Mouse (Mus musculus) stomach, embryonic 14.5 days (tissue): ENCODE data around the gene Cadps. TPM values are rescaled to one million over a fixed set of nuclear protein-coding genes. Genes with fewer than 3 reads are reported as not detected.

ENCODE experiments used
- ATAC-seq: fragments of 200-750 bp; cut with Nextera tagmentation; 2 replicates; pipeline ENCODE4 v1.8.0; 2017; ENCODE audit warnings: low read depth, moderate TSS enrichment; ENCODE audit not compliant: insufficient number of reproducible peaks, insufficient read depth, low FRiP score
- H3K27ac ChIP-seq: fragments of 300-500 bp; sonication (generic); 2 replicates; pipeline ENCODE4 v1.5.1; 2014; ENCODE audit warnings: mild to moderate bottlenecking, low read length, moderate library complexity, mixed read lengths
- H3K27me3 ChIP-seq: fragments of 300-500 bp; sonication (generic); 2 replicates; pipeline ENCODE4 v1.6.1; 2014; ENCODE audit warnings: low read length, control low read depth, mixed read lengths; ENCODE audit not compliant: control insufficient read depth, insufficient read depth
- H3K36me3 ChIP-seq: fragments of 300-500 bp; sonication (generic); 2 replicates; pipeline ENCODE4 v1.6.1; 2014; ENCODE audit warnings: mild to moderate bottlenecking, control low read depth, low read length, moderate library complexity, mixed read lengths; ENCODE audit not compliant: control insufficient read depth, insufficient read depth
- H3K4me1 ChIP-seq: fragments of 300-500 bp; sonication (generic); 2 replicates; pipeline ENCODE4 v1.6.1; 2014; ENCODE audit warnings: low read length, control low read depth, mixed read lengths; ENCODE audit not compliant: control insufficient read depth, insufficient read depth
- H3K4me2 ChIP-seq: fragments of 300-500 bp; sonication (generic); replicated peaks from 2 replicates; pipeline ENCODE4 v1.6.1; 2014; ENCODE audit warnings: low read depth, low read length, control low read depth
- H3K4me3 ChIP-seq: fragments of 300-500 bp; sonication (generic); 2 replicates; pipeline ENCODE4 v1.5.1; 2014; ENCODE audit warnings: low read depth, low read length, control low read depth
- H3K9ac ChIP-seq: fragments of 300-500 bp; sonication (generic); replicated peaks from 2 replicates; pipeline ENCODE4 v1.6.1; 2014; ENCODE audit warnings: low read depth, mild to moderate bottlenecking, control low read depth, low read length, moderate library complexity, mixed read lengths
- H3K9me3 ChIP-seq: fragments of 300-500 bp; sonication (generic); 2 replicates; pipeline ENCODE4 v1.6.1; 2016; ENCODE audit warnings: low read depth, low read length, control low read depth; ENCODE audit not compliant: control insufficient read depth
- WGBS: fragments of 180-500 bp; shearing (Covaris S2); extraction: QIAGEN DNeasy Blood & Tissue Kit; methylation state at CpG from one replicate; pipeline ENCODE4 v1.1.7; 2014; 5-methylcytosine and 5-hydroxymethylcytosine counted together
- polyA plus RNA-seq: library from polyadenylated mRNA; unstranded; fragments of >200 nt; fragmentation: Nextera tagmentation; extraction: Ambion mirVana; gene quantifications from 2 replicates; pipeline ENCODE4 v1.2.1, GENCODE M21; 2014

Cadps gene
- polyA plus RNA-seq, 1 experiment from 2014 or later: 4.8 TPM

DNA sequence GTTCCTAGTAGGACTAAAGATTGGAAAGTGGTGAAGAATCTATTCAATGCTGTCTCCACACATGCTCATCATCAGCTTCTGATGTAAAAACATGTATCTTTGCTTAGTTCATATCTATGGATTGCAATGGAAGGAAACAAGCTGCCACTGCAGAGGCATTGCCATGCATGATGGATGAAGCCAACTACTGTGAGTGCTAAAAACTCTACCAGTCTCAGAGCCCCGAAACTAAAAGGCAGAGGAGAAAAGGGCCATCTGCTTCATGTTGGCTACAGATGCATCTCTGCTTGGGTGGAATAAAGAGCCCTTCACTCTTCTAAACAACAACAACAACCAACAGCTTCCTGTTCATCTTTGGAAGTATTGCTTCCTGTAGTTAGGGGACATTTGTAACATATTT is 38.6 kb downstream of the Cadps start:
- Histone ChIP-seq H3K9me3 (no peaks in the 10 kb centered on the region), H3K4me3 (no peak overlapping the region), H3K36me3 (no peaks in the 10 kb centered on the region), H3K4me2 (no peak overlapping the region), H3K27ac (no peak overlapping the region), H3K4me1 (no peaks in the 10 kb centered on the region), H3K9ac (no peak overlapping the region), H3K27me3 (no peaks in the 10 kb centered on the region)
- ATAC-seq: no peak
- WGBS: 50% methylated on average over 1 of the region's 1 CpGs

DNA sequence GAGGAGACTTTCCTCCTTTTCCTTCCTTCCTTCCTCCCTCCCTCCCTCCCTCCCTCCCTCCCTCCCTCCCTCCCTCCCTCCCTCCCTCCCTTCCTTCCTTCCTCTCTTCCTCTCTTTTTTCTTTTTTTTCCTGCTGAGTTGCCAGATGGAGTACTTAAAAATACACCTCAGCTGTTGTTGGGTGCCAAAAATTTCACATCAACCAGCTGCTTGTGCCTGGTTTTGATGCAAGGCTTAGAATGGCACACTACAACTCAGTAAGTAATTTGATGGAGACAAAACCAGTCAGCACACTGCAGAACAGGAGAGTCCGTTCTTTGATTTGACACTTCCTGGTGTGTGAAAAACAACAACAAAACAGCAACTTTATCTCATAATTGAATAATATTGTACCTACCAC is 42.9 kb downstream of the Cadps start:
- Histone ChIP-seq H3K27ac (no peak overlapping the region), H3K9ac (no peak overlapping the region), H3K4me2 (no peak overlapping the region), H3K9me3 (no peaks in the 10 kb centered on the region), H3K4me3 (no peak overlapping the region), H3K27me3 (no peaks in the 10 kb centered on the region), H3K36me3 (no peaks in the 10 kb centered on the region), H3K4me1 (no peaks in the 10 kb centered on the region)
- WGBS: 87% methylated on average over 1 of the region's 1 CpGs
- ATAC-seq: no peak

DNA sequence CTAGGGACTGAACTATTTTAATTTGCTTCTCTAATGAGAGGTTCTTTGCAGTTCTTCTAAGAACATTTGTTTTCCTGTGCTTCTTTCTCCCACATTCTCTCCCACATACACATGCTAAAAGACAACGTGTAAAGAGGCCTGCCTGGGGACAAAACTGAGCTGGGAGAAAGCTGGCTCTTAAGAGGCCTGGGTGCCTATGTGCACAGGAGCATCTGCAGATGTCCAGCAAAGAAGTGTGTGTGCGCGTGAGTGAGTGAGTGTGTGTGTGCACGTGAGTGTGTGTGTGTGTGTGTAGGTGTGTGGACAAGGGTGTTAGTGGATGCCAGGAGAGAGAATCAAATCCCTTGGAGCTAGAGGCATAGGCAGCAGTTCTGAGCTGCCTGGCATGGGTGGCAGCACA is 44.9 kb downstream of the Cadps start:
- no peak overlapping the region for H3K4me2 ChIP-seq
- H3K36me3 ChIP-seq: no peaks in the 10 kb centered on the region
- no peak overlapping the region for H3K9ac ChIP-seq
- H3K4me1 ChIP-seq: no peaks in the 10 kb centered on the region
- no peak for ATAC-seq
- H3K9me3 ChIP-seq: no peaks in the 10 kb centered on the region
- WGBS: 65% methylated on average over 4 of the region's 4 CpGs
- no peak overlapping the region for H3K4me3 ChIP-seq
- H3K27ac ChIP-seq: no peak overlapping the region
- H3K27me3 ChIP-seq: no peaks in the 10 kb centered on the region

DNA sequence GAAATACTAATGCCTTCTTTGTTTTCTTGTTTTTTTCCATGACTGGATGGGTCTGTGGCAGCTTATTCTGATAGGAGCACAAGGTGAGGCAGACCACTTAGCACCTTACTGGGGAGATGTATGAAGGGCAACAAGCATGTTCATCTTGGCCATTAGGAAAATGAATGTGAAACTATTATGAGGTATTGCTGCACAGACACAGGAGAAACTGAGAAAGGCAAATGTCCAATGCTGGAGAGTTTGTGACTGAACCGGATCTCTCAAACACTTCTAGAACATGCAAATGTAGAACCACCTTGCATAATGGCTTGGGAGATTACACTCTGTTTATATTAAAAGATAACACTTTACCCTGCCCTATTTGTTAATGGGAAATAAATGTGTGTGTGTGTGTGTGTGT is 54.0 kb downstream of the Cadps start:
- no peaks in the 10 kb centered on the region; the same call in 1 of the 2 replicates for H3K9me3 ChIP-seq
- ATAC-seq: no peak
- no peak overlapping the region for H3K27ac ChIP-seq
- 53% methylated on average over 1 of the region's 1 CpGs for WGBS
- no peaks in the 10 kb centered on the region for H3K27me3 ChIP-seq
- H3K36me3 ChIP-seq: no peaks in the 10 kb centered on the region
- no peak overlapping the region for H3K4me3 ChIP-seq
- H3K4me1 ChIP-seq: no peaks in the 10 kb centered on the region
- no peak overlapping the region for H3K4me2 ChIP-seq
- H3K9ac ChIP-seq: no peak overlapping the region

DNA sequence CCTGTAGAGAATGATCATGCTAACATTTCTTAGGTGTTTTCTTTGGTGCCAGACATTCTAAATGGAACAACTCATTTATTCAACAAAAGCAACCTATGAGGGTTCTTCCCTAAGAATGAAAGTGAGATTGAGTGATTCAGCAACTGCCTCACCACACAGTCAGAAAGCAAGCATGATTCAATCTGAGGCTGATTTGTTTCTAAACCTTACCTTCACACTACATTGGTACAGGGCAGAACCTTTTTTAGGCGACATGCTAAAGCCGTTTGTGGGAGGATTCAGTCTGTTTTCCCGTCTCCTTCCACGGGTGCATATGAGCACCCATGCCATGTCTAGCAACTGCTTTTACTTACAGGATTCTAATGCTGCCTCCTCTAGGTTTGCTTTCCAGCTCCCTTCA is 69.6 kb downstream of the Cadps start:
- no peaks in the 10 kb centered on the region for H3K27me3 ChIP-seq
- no peaks in the 10 kb centered on the region for H3K4me1 ChIP-seq
- H3K4me2 ChIP-seq: no peak overlapping the region
- H3K9me3 ChIP-seq: no peaks in the 10 kb centered on the region
- H3K9ac ChIP-seq: no peak overlapping the region
- H3K4me3 ChIP-seq: no peak overlapping the region
- H3K36me3 ChIP-seq: no peaks in the 10 kb centered on the region
- no peak overlapping the region for H3K27ac ChIP-seq
- no peak for ATAC-seq
- 95% methylated on average over 4 of the region's 4 CpGs for WGBS

DNA sequence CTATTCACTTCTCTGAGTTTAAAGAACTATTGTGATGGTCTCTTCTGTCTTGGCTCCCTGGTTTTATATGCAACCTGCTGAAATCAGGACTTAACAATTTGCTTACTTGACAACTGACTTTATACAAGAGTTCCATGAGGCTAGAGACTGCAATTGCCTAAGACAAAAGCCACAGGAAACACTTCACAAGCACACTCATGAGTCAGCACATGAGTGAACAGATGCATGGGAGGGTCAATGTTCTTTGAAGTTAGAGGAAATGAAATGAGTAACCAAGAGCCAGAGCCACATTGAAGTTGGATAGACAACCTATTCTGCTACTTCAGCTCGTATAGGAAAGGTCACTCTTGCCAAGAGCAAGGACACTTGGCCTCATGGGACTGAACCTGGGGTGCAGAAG is 71.1 kb downstream of the Cadps start:
- H3K9ac ChIP-seq: no peak overlapping the region
- no peaks in the 10 kb centered on the region for H3K27me3 ChIP-seq
- 66% methylated on average over 1 of the region's 1 CpGs for WGBS
- no peak overlapping the region for H3K4me3 ChIP-seq
- H3K36me3 ChIP-seq: no peaks in the 10 kb centered on the region
- H3K9me3 ChIP-seq: no peaks in the 10 kb centered on the region
- H3K4me2 ChIP-seq: no peak overlapping the region
- H3K4me1 ChIP-seq: no peaks in the 10 kb centered on the region
- ATAC-seq: no peak
- H3K27ac ChIP-seq: no peak overlapping the region

DNA sequence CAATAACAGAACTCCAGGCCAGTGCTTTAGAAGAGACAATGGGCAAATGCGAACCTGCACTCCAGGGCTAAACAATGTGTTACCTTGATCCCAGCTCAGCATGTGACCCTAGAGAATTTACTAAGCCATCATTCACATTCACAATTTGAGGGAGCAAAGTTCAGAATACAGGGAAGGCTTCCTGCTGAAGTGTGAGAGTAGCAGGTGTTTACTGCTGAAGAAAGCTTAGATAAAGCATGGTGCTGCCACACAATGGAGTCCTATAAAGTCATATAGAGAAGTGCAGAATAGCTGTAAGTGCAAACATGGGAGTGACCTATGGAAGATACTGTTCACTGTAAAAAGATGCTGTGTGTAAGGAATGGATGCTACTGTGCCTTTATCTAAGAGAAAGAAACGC is 91.9 kb downstream of the Cadps start:
- no peak overlapping the region for H3K27ac ChIP-seq
- H3K9ac ChIP-seq: no peak overlapping the region
- ATAC-seq: no peak
- no peaks in the 10 kb centered on the region for H3K4me1 ChIP-seq
- no peak overlapping the region for H3K4me2 ChIP-seq
- no peaks in the 10 kb centered on the region for H3K36me3 ChIP-seq
- 81% methylated on average over 2 of the region's 2 CpGs for WGBS
- no peaks in the 10 kb centered on the region for H3K9me3 ChIP-seq
- no peaks in the 10 kb centered on the region for H3K27me3 ChIP-seq
- H3K4me3 ChIP-seq: no peak overlapping the region

DNA sequence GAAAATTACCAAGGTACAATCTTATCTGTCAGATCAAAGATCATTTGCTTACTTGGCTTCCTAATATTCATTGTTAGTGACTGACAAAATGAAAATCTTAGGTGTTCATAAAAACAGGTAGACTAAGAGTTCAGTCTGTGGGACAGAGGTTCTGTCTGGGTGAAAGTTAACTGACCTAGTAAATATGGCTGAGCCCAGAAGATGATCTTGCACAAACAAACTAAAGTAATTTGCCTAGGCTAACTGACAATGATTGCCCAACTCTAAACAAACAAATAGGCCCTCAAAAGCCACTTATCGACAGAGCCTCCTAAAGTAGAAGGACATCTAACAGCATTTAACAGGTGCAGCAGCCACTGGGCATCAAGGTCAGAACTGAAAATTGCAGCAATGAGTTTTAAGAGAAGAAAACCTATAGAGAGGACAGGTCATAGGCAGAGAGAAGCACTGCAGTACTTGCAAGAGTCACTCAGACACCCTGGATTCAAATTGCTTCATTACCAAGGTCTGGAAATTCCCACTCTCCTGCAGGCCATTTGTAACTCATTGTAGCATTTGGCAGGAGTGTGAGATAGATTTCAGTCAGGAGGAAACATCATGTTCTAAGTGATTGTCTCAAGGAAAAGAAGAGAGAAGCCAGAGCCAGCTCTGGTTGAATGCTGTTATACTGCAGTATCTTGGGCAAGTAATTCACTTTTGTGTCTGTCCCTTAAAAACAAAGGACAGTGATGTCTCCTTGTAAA is 100.3 kb downstream of the Cadps start:
- H3K4me2 ChIP-seq: no peak overlapping the region
- no peak overlapping the region for H3K4me3 ChIP-seq
- no peak overlapping the region for H3K27ac ChIP-seq
- no peaks in the 10 kb centered on the region for H3K4me1 ChIP-seq
- H3K27me3 ChIP-seq: no peaks in the 10 kb centered on the region
- H3K9me3 ChIP-seq: no peaks in the 10 kb centered on the region
- H3K9ac ChIP-seq: no peak overlapping the region
- 66% methylated on average over 1 of the region's 1 CpGs for WGBS
- no peak for ATAC-seq
- H3K36me3 ChIP-seq: no peaks in the 10 kb centered on the region

DNA sequence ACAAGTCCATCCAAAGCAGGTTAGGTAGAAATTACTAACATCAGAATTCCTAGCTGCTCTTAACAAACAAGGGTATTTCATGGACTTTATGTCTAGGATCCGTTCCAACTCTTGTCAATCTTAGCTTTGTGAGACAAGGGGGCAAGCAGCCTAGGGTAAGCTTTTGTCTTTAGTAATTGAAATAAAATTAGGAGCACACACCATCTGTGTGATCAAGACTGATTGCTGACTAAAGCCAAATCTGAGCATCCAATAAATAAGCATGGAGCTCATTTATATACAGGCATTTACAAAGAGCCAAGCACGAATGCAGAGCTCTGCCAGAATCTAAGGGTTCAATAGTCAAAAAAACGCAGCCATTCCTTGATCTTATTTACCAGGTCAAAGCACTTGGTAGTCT is 104.1 kb downstream of the Cadps start:
- Histone ChIP-seq H3K27me3 (no peaks in the 10 kb centered on the region), H3K9me3 (no peaks in the 10 kb centered on the region), H3K4me3 (no peak overlapping the region), H3K27ac (no peak overlapping the region), H3K4me2 (no peak overlapping the region), H3K9ac (no peak overlapping the region), H3K4me1 (no peaks in the 10 kb centered on the region), H3K36me3 (no peaks in the 10 kb centered on the region)
- ATAC-seq: no peak
- WGBS: 83% methylated on average over 3 of the region's 3 CpGs
